Mouse (Mus musculus): Measurements from ENCODE around the gene Slc4a2. TPM values are rescaled to one million over a fixed set of nuclear protein-coding genes. Genes with fewer than 3 reads are reported as not detected.

Slc4a2 gene
- polyA plus RNA-seq, 1 experiment from 2014 or later = 26.8 TPM

GRCm38 (mm10) chr5:24452691-24453233 is 29.1 kb downstream of the Slc4a2 start:
- under 1% methylated on average over 29 of the region's 29 CpGs for WGBS

GRCm38 (mm10) chr5:24453283-24453984 is 29.8 kb downstream of the Slc4a2 start:
- WGBS = under 1% methylated on average over 5 of the region's 5 CpGs
- Histone ChIP-seq H3K9ac (peak overlapping the region; percentile 92), H3K36me3 (no peaks in the 10 kb centered on the region), H3K9me3 (no peaks in the 10 kb centered on the region), H3K4me1 (replicated peaks) (peaks cover 46% of the 10 kb centered on the region), H3K4me3 (peak overlapping the region; percentile 94), H3K27me3 (no peaks in the 10 kb centered on the region), H3K27ac (replicated peaks) (peak overlapping the region; percentile 87), H3K4me2 (peak overlapping the region; percentile 99)
- ATAC-seq (ENCODE audit: low FRiP score, low read depth) = no peak

More at GRCm38 (mm10) chr5:24452691-24453233, 29.1 kb downstream of the Slc4a2 start:
- no peaks in the 10 kb centered on the region for H3K9me3 ChIP-seq
- H3K4me3 ChIP-seq = peak overlapping the region; percentile 94
- no peaks in the 10 kb centered on the region for H3K36me3 ChIP-seq
- peak overlapping the region; percentile 87 for H3K27ac ChIP-seq (replicated peaks)
- peak overlapping the region; percentile 92 for H3K9ac ChIP-seq
- H3K27me3 ChIP-seq = no peaks in the 10 kb centered on the region
- peak; percentile 15; the same call in 1 of the 2 replicates for ATAC-seq (ENCODE audit: low FRiP score, low read depth)
- peaks cover 51% of the 10 kb centered on the region for H3K4me1 ChIP-seq (replicated peaks)
- H3K4me2 ChIP-seq = peak overlapping the region; percentile 99

GRCm38 (mm10) chr5:24453985-24454303 is 30.3 kb downstream of the Slc4a2 start:
- Histone ChIP-seq H3K27ac (replicated peaks) (peak overlapping the region; percentile 87), H3K9ac (peak overlapping the region; percentile 92), H3K4me1 (replicated peaks) (peaks cover 46% of the 10 kb centered on the region), H3K27me3 (no peaks in the 10 kb centered on the region), H3K9me3 (no peaks in the 10 kb centered on the region), H3K4me3 (peak overlapping the region; percentile 94), H3K4me2 (peak overlapping the region; percentile 99), H3K36me3 (no peaks in the 10 kb centered on the region)
- WGBS = 4% methylated on average over 2 of the region's 2 CpGs
- ATAC-seq (ENCODE audit: low FRiP score, low read depth) = no peak

- Histone ChIP-seq H3K4me2 (peak overlapping the region; percentile 99), H3K27me3 (no peaks in the 10 kb centered on the region), H3K4me1 (replicated peaks) (peaks cover 46% of the 10 kb centered on the region), H3K36me3 (no peaks in the 10 kb centered on the region), H3K9ac (peak overlapping the region; percentile 15; the same call in 1 of the 2 replicates), H3K27ac (replicated peaks) (peak overlapping the region; percentile 42; the same call in 1 of the 2 replicates), H3K4me3 (0 out of 2 replicates have a peak overlapping the region, but pooled peaks have one; percentile 16), H3K9me3 (no peaks in the 10 kb centered on the region)
- ATAC-seq (ENCODE audit: low FRiP score, low read depth) = no peak
- 52% methylated on average over 3 of the region's 3 CpGs for WGBS
Measured at GRCm38 (mm10) chr5:24455076-24455475, 31.4 kb downstream of the Slc4a2 start.

- H3K27me3 ChIP-seq = no peaks in the 10 kb centered on the region
- no peaks in the 10 kb centered on the region for H3K36me3 ChIP-seq
- H3K9ac ChIP-seq = 0 out of 2 replicates have a peak overlapping the region, but pooled peaks have one; percentile 11
- H3K4me1 ChIP-seq (replicated peaks) = peaks cover 46% of the 10 kb centered on the region
- H3K9me3 ChIP-seq = no peaks in the 10 kb centered on the region
- H3K4me2 ChIP-seq = peak overlapping the region; percentile 99
- ATAC-seq (ENCODE audit: low FRiP score, low read depth) = no peak
- 0 out of 2 replicates have a peak overlapping the region, but pooled peaks have one; percentile 42 for H3K27ac ChIP-seq (replicated peaks)
- H3K4me3 ChIP-seq = 0 out of 2 replicates have a peak overlapping the region, but pooled peaks have one; percentile 3
- WGBS = 43% methylated on average over 7 of the region's 7 CpGs
Measured at GRCm38 (mm10) chr5:24455613-24456012, 32.0 kb downstream of the Slc4a2 start.

- no peaks in the 10 kb centered on the region for H3K27me3 ChIP-seq
- no peak for ATAC-seq (ENCODE audit: low FRiP score, low read depth)
- H3K9ac ChIP-seq = no peak overlapping the region
- WGBS = 36% methylated on average over 12 of the region's 12 CpGs
- no peaks in the 10 kb centered on the region for H3K9me3 ChIP-seq
- H3K4me3 ChIP-seq = no peak overlapping the region
- H3K27ac ChIP-seq (replicated peaks) = no peak overlapping the region
- H3K36me3 ChIP-seq = no peaks in the 10 kb centered on the region
- H3K4me1 ChIP-seq (replicated peaks) = peaks cover 24% of the 10 kb centered on the region
- no peak overlapping the region for H3K4me2 ChIP-seq
Measured at GRCm38 (mm10) chr5:24466762-24467161, 43.1 kb downstream of the Slc4a2 start.

GRCm38 (mm10) chr5:24470600-24470999 is 47.0 kb downstream of the Slc4a2 start:
- no peaks in the 10 kb centered on the region for H3K36me3 ChIP-seq
- H3K27me3 ChIP-seq = peaks cover 6% of the 10 kb centered on the region; the same call in 1 of the 2 replicates
- no peak overlapping the region for H3K4me2 ChIP-seq
- 9% methylated on average over 5 of the region's 5 CpGs for WGBS
- peaks cover 51% of the 10 kb centered on the region for H3K4me1 ChIP-seq (replicated peaks)
- H3K4me3 ChIP-seq = no peak overlapping the region
- no peak overlapping the region for H3K27ac ChIP-seq (replicated peaks)
- H3K9me3 ChIP-seq = no peaks in the 10 kb centered on the region
- no peak overlapping the region for H3K9ac ChIP-seq
- ATAC-seq (ENCODE audit: low FRiP score, low read depth) = peak; percentile 55; the same call in 1 of the 2 replicates

- ATAC-seq (ENCODE audit: low FRiP score, low read depth) = no peak
- H3K9ac ChIP-seq = no peak overlapping the region
- WGBS = 31% methylated on average over 6 of the region's 7 CpGs
Measured at GRCm38 (mm10) chr5:24472884-24473619, 49.4 kb downstream of the Slc4a2 start.

GRCm38 (mm10) chr5:24474025-24474722 is 50.5 kb downstream of the Slc4a2 start:
- 3% methylated on average over 72 of the region's 77 CpGs for WGBS
- Histone ChIP-seq H3K27me3 (peaks cover 6% of the 10 kb centered on the region; the same call in 1 of the 2 replicates), H3K9me3 (no peaks in the 10 kb centered on the region), H3K27ac (replicated peaks) (no peak overlapping the region), H3K36me3 (peaks cover 23% of the 10 kb centered on the region), H3K9ac (peak overlapping the region; percentile 23; the same call in 1 of the 2 replicates), H3K4me2 (peak overlapping the region; percentile 52), H3K4me1 (replicated peaks) (peaks cover 36% of the 10 kb centered on the region), H3K4me3 (peak overlapping the region; percentile 31)
- ATAC-seq (ENCODE audit: low FRiP score, low read depth) = no peak

More at GRCm38 (mm10) chr5:24472884-24473619, 49.4 kb downstream of the Slc4a2 start:
- Histone ChIP-seq H3K9me3 (no peaks in the 10 kb centered on the region), H3K4me2 (no peak overlapping the region), H3K27me3 (peaks cover 6% of the 10 kb centered on the region; the same call in 1 of the 2 replicates), H3K4me3 (no peak overlapping the region), H3K27ac (replicated peaks) (no peak overlapping the region), H3K4me1 (replicated peaks) (peaks cover 36% of the 10 kb centered on the region), H3K36me3 (peaks cover 13% of the 10 kb centered on the region)

- Histone ChIP-seq H3K27ac (replicated peaks) (no peak overlapping the region), H3K36me3 (peaks cover 28% of the 10 kb centered on the region), H3K4me1 (replicated peaks) (peaks cover 36% of the 10 kb centered on the region), H3K9ac (0 out of 2 replicates have a peak overlapping the region, but pooled peaks have one; percentile 23), H3K4me2 (peak overlapping the region; percentile 52), H3K27me3 (peaks cover 6% of the 10 kb centered on the region; the same call in 1 of the 2 replicates), H3K4me3 (peak overlapping the region; percentile 31), H3K9me3 (no peaks in the 10 kb centered on the region)
- WGBS = 4% methylated on average over 66 of the region's 67 CpGs
- no peak for ATAC-seq (ENCODE audit: low FRiP score, low read depth)
Measured at GRCm38 (mm10) chr5:24474723-24475261, 51.2 kb downstream of the Slc4a2 start.
